Mouse (Mus musculus): ENCODE results near the gene Ranbp9. TPM values are rescaled to one million over a fixed set of nuclear protein-coding genes. Genes with fewer than 3 reads are reported as not detected.

Gene Ranbp9
- total RNA-seq, 2 experiments from 2014 or later: 57.4 to 73.0 TPM

DNA sequence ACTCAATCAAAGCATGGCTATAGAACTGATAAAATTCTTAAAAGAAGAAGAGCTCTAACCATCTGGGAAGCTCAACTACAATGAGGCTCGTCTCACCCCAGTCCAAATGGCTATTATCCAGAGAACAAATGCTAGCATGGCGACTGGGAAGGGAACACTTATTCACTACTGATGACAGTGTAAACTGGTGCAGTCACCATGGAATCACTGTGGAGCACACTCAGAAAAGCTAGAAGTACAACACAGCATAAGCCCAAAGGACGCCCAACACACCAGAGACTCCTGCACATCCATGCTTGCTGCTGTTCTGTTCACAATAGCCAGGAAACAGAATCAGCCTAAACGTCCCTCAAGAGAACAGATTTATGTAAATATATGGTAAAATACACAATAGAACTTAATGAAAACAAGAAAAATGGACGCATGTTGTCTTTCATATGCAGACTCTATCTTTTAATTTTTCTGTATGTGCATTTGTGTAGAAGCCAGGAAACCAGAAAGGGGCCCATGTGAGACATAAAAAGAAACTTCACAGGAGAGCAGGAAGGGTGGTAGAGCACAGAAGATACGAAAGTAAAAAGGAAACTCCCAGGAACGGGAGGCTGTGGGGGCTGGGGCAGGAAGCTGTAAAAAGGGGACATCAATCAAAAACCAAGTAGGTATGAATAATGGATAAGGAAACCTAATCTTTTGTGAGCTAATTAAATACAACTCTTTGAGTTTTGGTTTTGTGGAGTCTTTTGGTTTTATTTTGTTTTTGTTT is 28.1 kb downstream of the Ranbp9 start:
- no peak for DNase-seq (ENCODE audit: low spot score in 2 of 2)

DNA sequence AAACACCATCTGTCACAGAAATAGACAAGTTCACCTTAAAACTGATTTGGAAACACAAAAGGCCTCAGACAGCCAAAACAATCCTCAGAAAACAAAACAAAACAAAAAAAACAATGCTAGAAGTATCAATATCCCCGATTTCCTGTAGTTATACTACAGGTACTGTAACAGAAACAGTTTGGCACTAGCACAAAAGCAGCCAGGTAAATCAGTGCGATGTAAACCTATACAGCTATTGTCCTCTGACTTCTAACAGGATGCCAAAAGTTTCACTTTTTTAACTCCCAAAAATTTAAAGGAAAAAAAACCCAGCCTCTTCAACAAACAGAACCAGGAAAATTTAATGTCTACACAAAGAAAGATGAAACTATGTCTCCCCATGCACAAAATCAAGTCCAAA is 28.9 kb downstream of the Ranbp9 start:
- DNase-seq (ENCODE audit: low spot score in 2 of 2): no peak

DNA sequence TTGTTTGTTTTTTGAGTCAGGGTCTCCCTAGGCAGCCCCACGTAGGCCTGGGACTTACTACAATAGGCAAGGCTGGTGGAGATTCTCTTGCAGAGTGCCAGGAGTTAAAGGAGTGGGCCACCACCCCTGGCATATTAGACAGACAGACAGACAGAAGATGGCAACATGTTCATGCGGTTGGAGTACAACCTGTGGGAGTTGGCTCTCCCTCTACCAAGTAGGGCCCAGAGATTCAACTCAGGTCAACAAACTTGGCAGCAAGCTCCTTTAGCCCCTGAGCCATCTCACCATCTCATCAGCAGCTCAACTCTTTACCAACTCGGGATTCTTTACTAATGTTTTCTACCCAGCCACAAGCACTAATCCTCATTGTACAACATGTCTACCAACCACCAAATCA is 30.4 kb downstream of the Ranbp9 start:
- DNase-seq (ENCODE audit: low spot score in 2 of 2): no peak

DNA sequence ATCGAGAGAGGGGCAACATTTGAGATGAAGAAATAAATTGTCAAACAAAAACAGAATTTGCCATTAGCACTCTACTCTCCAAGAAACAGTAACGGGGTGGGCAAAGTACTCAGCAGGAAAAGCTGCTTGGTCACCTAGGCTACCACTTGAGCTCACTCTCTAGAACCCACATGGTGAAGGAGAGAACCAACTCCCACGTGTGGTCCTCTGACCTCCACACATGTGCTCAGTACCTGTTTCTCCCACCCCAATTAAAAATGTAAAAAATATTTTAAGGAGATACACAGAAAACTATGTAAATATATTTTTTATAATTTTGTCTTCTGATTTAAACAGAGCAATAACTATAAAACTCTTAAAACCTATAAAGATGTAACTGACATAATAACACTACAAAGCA is 33.4 kb downstream of the Ranbp9 start:
- no peak for DNase-seq (ENCODE audit: low spot score in 2 of 2)

DNA sequence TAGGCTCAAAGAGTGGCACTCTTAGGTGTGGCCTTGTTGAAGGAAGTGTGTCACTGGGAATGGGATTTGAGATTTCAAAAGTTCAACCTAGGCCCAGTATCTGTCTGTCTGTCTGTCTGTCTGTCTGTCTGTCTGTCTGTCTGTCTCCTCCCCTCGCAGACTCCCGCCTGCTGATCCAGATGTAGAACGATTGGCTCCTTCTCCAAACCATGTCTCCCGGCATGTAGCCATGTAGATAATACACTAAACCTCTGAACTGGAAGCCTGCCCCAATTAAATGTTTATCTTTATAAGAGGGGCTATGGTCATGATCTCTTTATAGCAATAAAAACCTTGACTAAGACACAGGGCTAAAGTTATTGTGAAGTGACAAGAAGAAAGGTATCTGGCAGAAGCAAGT is 35.3 kb downstream of the Ranbp9 start:
- DNase-seq (ENCODE audit: low spot score in 2 of 2): no peak

DNA sequence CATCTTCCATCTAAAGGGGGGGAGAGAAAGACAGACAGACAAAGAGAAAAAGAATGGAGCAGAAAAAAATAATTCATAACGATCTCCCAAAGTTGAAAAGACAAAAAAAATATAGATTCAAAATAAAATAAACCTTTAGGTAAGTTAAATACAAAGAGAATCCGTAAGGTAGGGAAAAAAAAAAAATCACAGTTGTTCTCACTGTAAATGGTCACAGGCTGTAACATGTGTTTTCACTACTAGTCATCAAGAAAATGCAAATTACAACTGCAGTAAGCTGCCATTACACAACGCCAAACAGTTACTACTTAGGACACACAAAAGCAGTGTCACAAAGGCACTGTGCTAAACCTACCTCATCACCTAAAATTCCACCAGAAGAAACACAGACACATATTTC is 36.4 kb downstream of the Ranbp9 start:
- no peak for DNase-seq (ENCODE audit: low spot score in 2 of 2)

DNA sequence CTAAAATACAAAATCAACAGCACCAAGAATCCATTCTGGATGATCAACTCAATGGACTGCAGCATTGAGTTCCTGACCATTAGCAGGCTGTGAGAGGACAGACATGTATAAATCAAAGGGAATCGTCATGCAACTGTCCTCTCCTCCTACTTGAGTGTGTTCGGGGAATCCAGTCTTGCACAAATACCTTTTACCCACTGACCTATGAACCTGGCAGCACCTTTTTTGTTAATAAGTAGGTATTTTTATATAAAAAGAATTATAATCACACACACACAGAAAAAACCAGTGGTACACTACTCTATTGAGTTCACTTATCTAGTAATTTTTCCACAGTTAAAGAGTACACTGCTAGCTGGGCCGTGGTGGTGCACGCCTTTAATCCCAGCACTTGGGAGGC is 37.4 kb downstream of the Ranbp9 start:
- no peak for DNase-seq (ENCODE audit: low spot score in 2 of 2)

DNA sequence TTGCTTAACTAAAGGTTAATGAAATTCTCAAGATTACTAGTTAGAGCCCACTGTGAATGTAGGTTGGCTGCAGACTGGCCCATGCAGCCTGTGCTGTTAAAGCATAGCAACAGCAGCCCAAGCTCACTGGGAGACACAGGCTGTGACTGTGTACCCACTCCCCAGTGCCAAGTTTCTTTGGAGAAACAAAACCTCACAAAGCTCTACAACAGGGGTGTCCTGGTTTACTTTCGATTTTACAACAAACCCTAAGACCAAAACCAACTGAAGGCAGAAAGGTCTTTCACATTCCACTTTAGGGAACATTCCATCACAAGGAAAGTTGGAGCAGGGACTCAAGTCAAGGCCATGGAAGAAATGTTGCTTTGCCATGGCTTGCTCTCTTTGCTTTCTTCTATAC is 38.5 kb downstream of the Ranbp9 start:
- DNase-seq (ENCODE audit: low spot score in 2 of 2): no peak

DNA sequence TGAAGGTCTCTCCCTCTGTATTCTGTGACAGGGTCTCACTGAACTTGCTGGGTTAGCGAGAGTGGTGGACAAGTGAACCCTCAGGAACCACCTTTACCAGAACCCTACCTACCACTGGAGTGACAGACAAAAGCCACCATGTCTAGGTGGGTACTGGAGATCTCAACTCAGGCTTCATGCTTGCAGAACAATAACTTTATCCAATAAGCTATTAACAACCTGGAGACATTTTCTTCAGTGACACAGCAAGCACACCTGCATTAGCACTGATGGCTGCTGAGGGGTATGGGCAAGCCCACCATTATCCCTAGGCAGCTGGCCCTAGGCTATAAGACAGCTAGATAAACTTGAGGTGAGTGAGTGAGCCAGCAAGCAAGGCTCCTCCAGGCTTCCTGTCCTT is 40.7 kb downstream of the Ranbp9 start:
- DNase-seq (ENCODE audit: low spot score in 2 of 2): no peak

DNA sequence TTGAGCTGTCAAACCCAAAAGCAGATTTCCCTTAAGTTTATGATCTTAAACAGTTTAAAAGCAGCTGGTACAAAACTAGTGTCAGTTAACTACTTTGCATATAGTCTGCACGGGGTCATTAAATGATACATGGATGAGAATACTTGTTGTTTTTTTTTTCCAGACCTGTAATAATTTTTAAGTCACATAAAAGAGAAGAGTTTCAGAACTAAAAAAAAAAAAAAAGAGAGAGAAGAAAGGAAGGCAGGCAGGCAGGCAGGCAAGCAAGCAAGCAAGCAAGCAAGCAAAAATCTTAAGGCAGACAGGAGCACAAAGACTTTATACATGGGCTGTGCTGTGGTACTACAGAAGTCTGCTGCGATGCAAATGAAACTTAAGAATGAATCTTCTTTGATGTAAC is 47.7 kb downstream of the Ranbp9 start:
- no peak for DNase-seq (ENCODE audit: low spot score in 2 of 2)

DNA sequence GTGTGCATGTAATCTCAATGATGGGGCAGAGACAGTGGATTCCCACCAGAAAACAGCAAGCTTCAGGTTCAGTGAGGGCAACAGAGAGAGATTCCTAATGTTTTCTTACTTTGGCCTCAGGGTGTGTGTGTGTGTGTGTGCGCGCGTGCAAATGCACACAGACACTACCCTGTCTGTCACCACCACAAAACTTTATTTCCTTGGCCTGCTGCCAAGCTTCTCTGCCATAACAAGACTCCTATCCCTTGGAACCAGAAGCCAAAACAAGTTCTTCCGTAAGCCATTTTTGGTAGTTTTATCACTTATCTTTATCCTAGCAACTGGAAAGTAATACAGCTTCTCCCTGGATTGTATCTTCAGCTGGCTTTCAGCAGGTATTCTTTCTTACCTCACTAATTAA is 52.6 kb downstream of the Ranbp9 start:
- DNase-seq (ENCODE audit: low spot score in 2 of 2): no peak

DNA sequence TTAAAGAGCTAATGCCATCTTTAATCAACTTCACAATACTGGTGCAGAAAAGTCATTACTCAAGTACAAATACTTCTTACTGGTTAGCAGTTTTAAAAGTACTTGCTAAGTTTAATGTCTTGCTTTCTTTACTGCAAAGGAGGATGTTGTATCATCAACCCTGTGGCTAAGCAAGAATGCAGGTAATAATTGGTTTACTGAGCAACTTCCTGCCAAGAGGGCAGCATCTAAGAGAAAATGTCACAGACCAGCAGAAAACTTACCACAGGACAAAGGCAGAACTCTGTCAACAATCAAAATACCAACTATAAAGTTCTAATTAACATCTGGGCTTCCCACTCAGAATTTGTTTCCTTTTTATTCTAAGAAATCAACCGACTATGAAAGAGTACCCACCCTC is 65.8 kb downstream of the Ranbp9 start:
- no peak for DNase-seq (ENCODE audit: low spot score in 2 of 2)

DNA sequence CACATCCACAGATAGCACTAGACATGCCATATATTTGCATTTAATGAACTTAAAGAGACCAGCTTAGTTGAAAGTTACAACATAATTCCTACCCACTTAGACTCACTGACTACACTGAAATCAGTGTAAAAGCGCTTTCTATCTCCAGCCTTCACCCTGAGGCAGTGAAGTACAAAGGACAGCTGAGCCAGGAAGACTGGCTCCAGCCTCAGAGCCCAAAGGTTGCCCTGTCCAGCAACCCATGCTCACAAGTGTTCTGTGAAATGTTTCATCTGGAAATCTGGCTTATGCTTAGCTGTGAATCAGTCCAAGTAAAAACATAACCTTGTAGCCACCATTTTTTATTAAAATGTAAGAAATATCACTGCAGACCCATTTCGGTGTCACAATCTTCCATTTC is 67.5 kb downstream of the Ranbp9 start:
- no peak for DNase-seq (ENCODE audit: low spot score in 2 of 2)

DNA sequence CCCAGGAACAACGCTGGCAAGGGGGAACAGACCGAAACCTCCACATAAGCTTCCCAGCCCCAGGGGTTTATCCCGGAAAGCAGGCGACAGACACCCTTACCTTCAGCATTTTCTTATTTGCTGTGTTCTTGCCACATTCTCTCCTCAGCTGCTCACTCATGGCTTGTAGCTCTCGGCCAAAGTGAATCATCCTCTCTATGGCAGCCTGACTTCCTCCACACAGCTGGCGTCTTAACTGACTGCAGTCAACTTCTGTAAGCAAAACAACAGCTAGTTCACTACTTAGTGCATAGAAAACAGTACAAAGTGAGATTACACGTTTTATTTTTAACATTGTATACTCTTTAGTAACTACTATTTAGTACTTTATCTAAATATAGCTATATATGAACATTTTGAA is 68.8 kb downstream of the Ranbp9 start:
- no peak for DNase-seq (ENCODE audit: low spot score in 2 of 2)

DNA sequence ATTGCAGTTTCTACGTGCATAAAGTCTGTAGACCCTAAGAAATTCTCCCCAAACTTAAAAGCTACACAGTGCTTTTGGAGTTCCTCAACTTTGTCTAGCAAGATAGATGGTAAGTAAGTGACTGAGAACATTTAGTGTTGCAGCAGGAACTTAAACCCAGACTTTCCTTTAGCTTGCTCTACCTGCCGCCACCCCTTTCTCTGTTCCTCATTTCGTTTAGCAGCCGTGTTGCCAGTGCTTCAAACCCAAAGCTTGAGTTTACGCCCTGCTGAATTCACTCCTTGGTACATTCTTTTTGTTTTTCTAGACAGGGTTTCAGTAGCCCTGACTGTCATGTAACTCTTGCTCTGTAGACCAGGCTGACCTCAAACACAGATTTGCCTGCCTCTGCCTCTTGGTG is 81.5 kb downstream of the Ranbp9 start:
- DNase-seq (ENCODE audit: low spot score in 2 of 2): no peak

DNA sequence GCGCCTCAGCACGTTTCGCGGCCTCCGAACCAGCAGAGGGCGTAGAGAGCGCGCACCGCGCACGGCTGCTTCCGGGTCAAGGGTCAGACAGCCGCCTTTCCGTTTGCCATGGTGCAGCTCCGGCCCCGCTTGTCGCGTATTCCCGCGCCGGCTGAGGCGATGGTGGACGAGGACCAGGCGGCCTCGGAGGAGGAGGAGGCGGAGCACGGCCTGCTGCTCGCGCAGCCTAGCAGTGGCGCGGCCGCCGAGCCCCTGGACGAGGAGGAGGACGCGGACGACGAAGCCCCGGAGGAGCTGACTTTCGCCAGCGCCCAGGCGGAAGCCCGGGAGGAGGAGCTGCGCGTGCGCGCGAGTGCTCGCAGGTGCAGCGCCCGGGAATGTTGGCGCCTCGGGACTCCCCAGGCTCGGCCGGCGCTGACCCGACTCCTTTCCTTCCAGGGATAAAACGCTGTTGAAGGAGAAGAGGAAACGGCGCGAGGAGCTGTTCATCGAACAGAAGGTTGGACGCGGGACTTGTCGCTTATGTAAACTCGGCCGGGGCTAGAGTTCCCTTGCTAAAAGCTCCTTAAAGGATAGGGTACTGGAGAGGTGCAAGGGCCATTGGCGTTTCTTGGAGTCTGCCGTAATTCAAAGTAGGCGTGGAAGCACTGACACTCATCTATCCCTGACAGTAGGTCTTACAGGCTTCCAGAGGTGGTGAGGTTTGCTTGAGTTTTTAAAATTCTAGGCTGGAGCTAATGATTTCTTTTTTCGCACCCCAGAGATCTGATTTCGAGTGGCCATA is 82.6 kb downstream of the Ranbp9 start, which contains the start of gene Nol7:
TSS of gene Nol7 (plus strand) at position 94 of the 784 bp plus-strand sequence.
- DNase-seq (ENCODE audit: low spot score in 2 of 2): peak; percentile 96

DNA sequence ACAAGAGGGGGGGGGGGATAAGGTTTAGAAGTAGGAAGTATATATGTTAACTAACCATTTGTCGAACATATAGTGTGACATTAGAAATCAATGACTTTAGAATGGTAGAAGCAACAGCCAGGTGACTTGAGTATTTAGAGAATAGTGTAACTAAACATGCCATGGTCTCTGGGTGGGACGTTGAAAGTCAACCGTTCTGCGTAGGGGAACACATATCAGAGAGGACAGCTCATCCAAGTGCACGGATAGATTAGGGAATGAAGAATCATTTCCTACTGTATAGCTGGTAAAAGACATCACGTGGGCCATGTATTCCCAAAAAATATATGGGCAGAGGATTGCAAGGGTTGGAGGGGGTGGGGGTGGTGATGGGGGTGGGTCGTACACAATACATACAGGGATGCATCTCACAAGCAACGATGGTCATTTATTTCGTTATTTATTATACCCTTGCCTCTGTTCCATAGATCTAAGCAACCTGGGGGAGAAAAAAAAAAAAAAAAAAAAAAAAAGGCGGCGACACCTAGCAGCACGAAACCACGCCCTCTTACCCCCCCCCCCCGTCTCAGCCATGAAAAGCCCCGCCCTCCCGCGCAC is 83.3 kb downstream of the Ranbp9 start:
- no peak for DNase-seq (ENCODE audit: low spot score in 2 of 2)

DNA sequence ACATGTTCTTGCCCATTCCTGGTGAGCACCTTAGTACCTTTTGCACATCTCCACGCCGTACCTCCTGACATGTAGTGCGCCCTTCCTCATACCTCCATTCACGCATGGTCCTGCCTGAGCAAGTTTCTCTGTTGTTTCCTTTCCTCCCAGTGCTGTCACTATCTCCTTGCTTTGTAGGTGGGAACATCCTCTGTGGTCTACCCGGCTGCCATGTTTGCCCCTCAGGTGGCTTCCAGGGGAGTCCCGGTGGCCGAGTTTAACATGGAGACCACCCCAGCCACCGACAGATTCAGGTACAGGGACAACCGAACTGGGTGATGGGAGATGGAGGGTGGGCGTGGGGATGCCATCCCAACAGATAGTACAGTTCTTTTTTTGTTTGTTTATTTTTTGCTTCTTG is 95.8 kb downstream of the Ranbp9 start:
- no peak for DNase-seq (ENCODE audit: low spot score in 2 of 2)

DNA sequence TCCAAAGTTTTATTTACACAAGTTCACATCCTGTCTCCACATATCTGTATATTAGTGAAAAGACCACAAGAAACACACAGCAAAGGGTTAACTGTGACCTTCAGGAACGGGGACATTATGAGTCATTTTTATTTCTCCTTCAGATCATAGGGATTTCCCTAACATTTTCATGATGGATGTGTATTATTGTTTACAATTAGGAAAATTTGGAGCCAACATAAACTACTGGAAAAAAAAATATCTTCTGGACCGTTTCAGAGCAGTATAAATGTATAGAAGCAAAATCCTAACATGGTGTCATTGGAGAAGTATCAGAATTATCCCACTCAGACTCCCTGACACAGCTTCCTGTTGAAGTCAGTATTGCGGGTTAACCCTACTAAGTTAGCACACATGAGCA is 101.1 kb downstream of the Ranbp9 start:
- no peak for DNase-seq (ENCODE audit: low spot score in 2 of 2)

DNA sequence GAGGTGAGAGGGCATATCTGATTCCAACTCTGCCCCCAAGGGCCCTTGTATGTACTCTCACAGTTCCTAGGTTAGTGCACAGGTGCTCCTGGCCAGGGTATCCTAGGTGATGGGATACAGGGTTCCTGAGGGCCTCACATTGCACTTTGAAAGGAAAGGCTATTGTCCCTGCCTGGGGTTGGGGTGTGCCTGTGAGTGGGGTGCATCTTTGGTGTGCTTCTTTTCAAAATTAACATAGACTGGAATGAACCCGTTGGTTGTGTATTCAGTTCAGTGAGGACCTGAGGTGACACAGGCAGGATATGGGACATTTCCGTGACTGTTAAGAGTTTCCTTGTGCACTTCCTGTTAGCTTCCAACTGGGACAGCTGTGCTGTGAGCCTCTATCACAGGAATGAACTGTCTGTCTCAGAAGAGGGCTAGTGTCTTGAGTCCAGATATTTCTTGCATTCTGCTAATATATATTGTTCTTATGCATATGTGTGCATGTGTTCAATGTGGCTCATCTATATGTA is 106.1 kb downstream of the Ranbp9 start:
- DNase-seq (ENCODE audit: low spot score in 2 of 2): no peak

DNA sequence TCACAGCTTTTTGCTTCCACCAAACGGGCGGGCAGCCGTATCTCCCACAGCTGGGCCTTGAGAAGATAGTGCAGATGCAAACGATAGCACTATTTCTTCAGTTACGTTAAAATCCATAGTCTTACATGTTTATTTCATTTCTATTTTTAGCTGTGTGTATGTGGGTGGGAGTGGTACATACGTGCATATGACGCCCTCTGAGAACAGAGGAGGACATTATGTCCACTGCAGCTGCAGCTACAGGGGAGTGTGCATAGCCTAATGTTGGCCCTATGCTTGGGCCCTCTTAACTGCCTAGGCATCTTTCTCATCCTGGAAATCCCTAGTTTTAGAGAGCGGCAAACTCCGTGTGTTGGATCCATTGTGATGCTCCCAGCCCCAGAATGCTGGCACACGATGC is 106.9 kb downstream of the Ranbp9 start:
- DNase-seq (ENCODE audit: low spot score in 2 of 2): no peak

DNA sequence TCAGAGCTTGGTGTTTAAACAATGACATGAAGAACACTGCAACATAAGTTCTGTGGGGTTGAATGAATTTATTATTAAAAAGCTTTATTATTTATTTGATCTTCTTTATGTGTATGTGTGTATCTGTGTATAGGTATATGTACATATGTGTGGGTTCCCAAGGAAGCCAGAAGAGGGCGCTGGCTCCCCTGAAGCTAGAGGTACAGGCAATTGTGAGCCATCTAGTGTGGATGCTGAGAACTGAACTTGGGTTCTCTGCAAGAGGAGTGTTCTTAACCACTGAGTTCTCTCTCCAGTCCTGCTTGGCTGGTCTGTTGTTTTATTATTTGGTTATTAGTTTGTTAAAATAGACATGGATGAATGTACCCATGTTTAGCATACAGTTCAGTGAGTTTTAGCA is 108.2 kb downstream of the Ranbp9 start:
- no peak for DNase-seq (ENCODE audit: low spot score in 2 of 2)

All from adrenal gland, adult 18-20 months (tissue).